Mouse (Mus musculus): ENCODE measurements around the gene Treml1. TPM values are rescaled to one million over a fixed set of nuclear protein-coding genes. Genes with fewer than 3 reads are reported as not detected.

The Treml1 gene
- polyA plus RNA-seq, 1 experiment from 2014 or later = 2.6 TPM

- no peak for ATAC-seq (replicated peaks; ENCODE audit: low FRiP score)
- Histone ChIP-seq H3K27ac (ENCODE audit: low read depth, low read length) (no peak overlapping the region), H3K9me3 (ENCODE audit: control insufficient read depth, low read length) (no peaks in the 10 kb centered on the region), H3K27me3 (ENCODE audit: control insufficient read depth, insufficient read depth, low read length) (no peaks in the 10 kb centered on the region), H3K9ac (ENCODE audit: low read length) (no peak overlapping the region), H3K4me2 (ENCODE audit: low read depth, low read length, severe bottlenecking) (no peak overlapping the region), H3K36me3 (ENCODE audit: control insufficient read depth, insufficient read depth, low read length) (peaks cover 31% of the 10 kb centered on the region), H3K4me1 (replicated peaks; ENCODE audit: control insufficient read depth, insufficient read depth, low read length) (no peaks in the 10 kb centered on the region), H3K4me3 (ENCODE audit: low read depth, low read length) (no peak overlapping the region)
- DNase-seq (ENCODE audit: low spot score) = no peak
- 93% methylated on average over 5 of the region's 5 CpGs for WGBS
Measured at GRCm38 (mm10) chr17:48389442-48389841, 29.7 kb downstream of the Treml1 start.

- no peaks in the 10 kb centered on the region for H3K9me3 ChIP-seq (ENCODE audit: control insufficient read depth, low read length)
- no peak for DNase-seq (ENCODE audit: low spot score)
- no peak overlapping the region for H3K4me2 ChIP-seq (ENCODE audit: low read depth, low read length, severe bottlenecking)
- H3K4me3 ChIP-seq (ENCODE audit: low read depth, low read length) = no peak overlapping the region
- H3K4me1 ChIP-seq (replicated peaks; ENCODE audit: control insufficient read depth, insufficient read depth, low read length) = no peaks in the 10 kb centered on the region
- ATAC-seq (replicated peaks; ENCODE audit: low FRiP score) = no peak
- no peak overlapping the region for H3K9ac ChIP-seq (ENCODE audit: low read length)
- H3K36me3 ChIP-seq (ENCODE audit: control insufficient read depth, insufficient read depth, low read length) = peaks cover 34% of the 10 kb centered on the region
- H3K27me3 ChIP-seq (ENCODE audit: control insufficient read depth, insufficient read depth, low read length) = no peaks in the 10 kb centered on the region
- 93% methylated on average over 5 of the region's 5 CpGs for WGBS
- no peak overlapping the region for H3K27ac ChIP-seq (ENCODE audit: low read depth, low read length)
Measured at GRCm38 (mm10) chr17:48391446-48391845, 31.7 kb downstream of the Treml1 start.

GRCm38 (mm10) chr17:48392616-48393015, 32.9 kb downstream of the Treml1 start:
- ATAC-seq (replicated peaks; ENCODE audit: low FRiP score) (no peak), DNase-seq (ENCODE audit: low spot score) (no peak)
- Histone ChIP-seq H3K9ac (ENCODE audit: low read length) (no peak overlapping the region), H3K9me3 (ENCODE audit: control insufficient read depth, low read length) (no peaks in the 10 kb centered on the region), H3K4me3 (ENCODE audit: low read depth, low read length) (no peak overlapping the region), H3K27ac (ENCODE audit: low read depth, low read length) (no peak overlapping the region), H3K4me1 (replicated peaks; ENCODE audit: control insufficient read depth, insufficient read depth, low read length) (no peaks in the 10 kb centered on the region), H3K36me3 (ENCODE audit: control insufficient read depth, insufficient read depth, low read length) (peaks cover 34% of the 10 kb centered on the region), H3K27me3 (ENCODE audit: control insufficient read depth, insufficient read depth, low read length) (no peaks in the 10 kb centered on the region), H3K4me2 (ENCODE audit: low read depth, low read length, severe bottlenecking) (no peak overlapping the region)
- WGBS = 97% methylated on average over 3 of the region's 3 CpGs

- Histone ChIP-seq H3K4me1 (replicated peaks; ENCODE audit: control insufficient read depth, insufficient read depth, low read length) (no peaks in the 10 kb centered on the region), H3K9me3 (ENCODE audit: control insufficient read depth, low read length) (no peaks in the 10 kb centered on the region), H3K9ac (ENCODE audit: low read length) (no peak overlapping the region), H3K27me3 (ENCODE audit: control insufficient read depth, insufficient read depth, low read length) (no peaks in the 10 kb centered on the region), H3K4me2 (ENCODE audit: low read depth, low read length, severe bottlenecking) (no peak overlapping the region), H3K27ac (ENCODE audit: low read depth, low read length) (no peak overlapping the region), H3K4me3 (ENCODE audit: low read depth, low read length) (no peak overlapping the region), H3K36me3 (ENCODE audit: control insufficient read depth, insufficient read depth, low read length) (no peaks in the 10 kb centered on the region; the same call in 1 of the 2 replicates)
- ATAC-seq (replicated peaks; ENCODE audit: low FRiP score) (no peak), DNase-seq (ENCODE audit: low spot score) (no peak)
- WGBS = 86% methylated on average over 4 of the region's 4 CpGs
Measured at GRCm38 (mm10) chr17:48401710-48402109, 42.0 kb downstream of the Treml1 start.

GRCm38 (mm10) chr17:48402751-48403150, 43.0 kb downstream of the Treml1 start:
- no peaks in the 10 kb centered on the region for H3K9me3 ChIP-seq (ENCODE audit: control insufficient read depth, low read length)
- ATAC-seq (replicated peaks; ENCODE audit: low FRiP score) (no peak), DNase-seq (ENCODE audit: low spot score) (no peak)
- whole genome bisulfite sequencing = 96% methylated on average over 3 of the region's 3 CpGs
- H3K4me3 ChIP-seq (ENCODE audit: low read depth, low read length) = no peak overlapping the region
- H3K4me2 ChIP-seq (ENCODE audit: low read depth, low read length, severe bottlenecking) = no peak overlapping the region
- no peak overlapping the region for H3K9ac ChIP-seq (ENCODE audit: low read length)
- no peak overlapping the region for H3K27ac ChIP-seq (ENCODE audit: low read depth, low read length)
- no peaks in the 10 kb centered on the region for H3K27me3 ChIP-seq (ENCODE audit: control insufficient read depth, insufficient read depth, low read length)
- H3K36me3 ChIP-seq (ENCODE audit: control insufficient read depth, insufficient read depth, low read length) = no peaks in the 10 kb centered on the region; the same call in 1 of the 2 replicates
- peaks cover 2% of the 10 kb centered on the region; the same call in 1 of the 2 replicates for H3K4me1 ChIP-seq (replicated peaks; ENCODE audit: control insufficient read depth, insufficient read depth, low read length)

- Histone ChIP-seq H3K9ac (ENCODE audit: low read length) (no peak overlapping the region), H3K27ac (ENCODE audit: low read depth, low read length) (no peak overlapping the region), H3K36me3 (ENCODE audit: control insufficient read depth, insufficient read depth, low read length) (no peaks in the 10 kb centered on the region; the same call in 1 of the 2 replicates), H3K27me3 (ENCODE audit: control insufficient read depth, insufficient read depth, low read length) (no peaks in the 10 kb centered on the region), H3K4me2 (ENCODE audit: low read depth, low read length, severe bottlenecking) (no peak overlapping the region), H3K9me3 (ENCODE audit: control insufficient read depth, low read length) (no peaks in the 10 kb centered on the region), H3K4me1 (replicated peaks; ENCODE audit: control insufficient read depth, insufficient read depth, low read length) (peaks cover 5% of the 10 kb centered on the region; the same call in 1 of the 2 replicates), H3K4me3 (ENCODE audit: low read depth, low read length) (no peak overlapping the region)
- ATAC-seq (replicated peaks; ENCODE audit: low FRiP score) (no peak), DNase-seq (ENCODE audit: low spot score) (no peak)
- 96% methylated on average over 2 of the region's 2 CpGs for WGBS
Measured at GRCm38 (mm10) chr17:48403848-48404247, 44.1 kb downstream of the Treml1 start.

- Histone ChIP-seq H3K4me2 (ENCODE audit: low read depth, low read length, severe bottlenecking) (no peak overlapping the region), H3K9me3 (ENCODE audit: control insufficient read depth, low read length) (no peaks in the 10 kb centered on the region), H3K9ac (ENCODE audit: low read length) (no peak overlapping the region), H3K4me1 (replicated peaks; ENCODE audit: control insufficient read depth, insufficient read depth, low read length) (peaks cover 5% of the 10 kb centered on the region; the same call in 1 of the 2 replicates), H3K27me3 (ENCODE audit: control insufficient read depth, insufficient read depth, low read length) (no peaks in the 10 kb centered on the region), H3K36me3 (ENCODE audit: control insufficient read depth, insufficient read depth, low read length) (no peaks in the 10 kb centered on the region), H3K27ac (ENCODE audit: low read depth, low read length) (no peak overlapping the region), H3K4me3 (ENCODE audit: low read depth, low read length) (no peak overlapping the region)
- 76% methylated on average over 1 of the region's 1 CpGs for WGBS
- no peak for DNase-seq (ENCODE audit: low spot score)
- ATAC-seq (replicated peaks; ENCODE audit: low FRiP score) = no peak
Measured at GRCm38 (mm10) chr17:48404706-48405105, 45.0 kb downstream of the Treml1 start.

- Histone ChIP-seq H3K27ac (ENCODE audit: low read depth, low read length) (no peak overlapping the region), H3K4me2 (ENCODE audit: low read depth, low read length, severe bottlenecking) (peak overlapping the region; percentile 77; the same call in 1 of the 2 replicates), H3K4me3 (ENCODE audit: low read depth, low read length) (no peak overlapping the region), H3K9me3 (ENCODE audit: control insufficient read depth, low read length) (no peaks in the 10 kb centered on the region), H3K36me3 (ENCODE audit: control insufficient read depth, insufficient read depth, low read length) (no peaks in the 10 kb centered on the region), H3K9ac (ENCODE audit: low read length) (peak overlapping the region; percentile 100; the same call in 1 of the 2 replicates), H3K27me3 (ENCODE audit: control insufficient read depth, insufficient read depth, low read length) (no peaks in the 10 kb centered on the region), H3K4me1 (replicated peaks; ENCODE audit: control insufficient read depth, insufficient read depth, low read length) (peaks cover 5% of the 10 kb centered on the region; the same call in 1 of the 2 replicates)
- no peak for DNase-seq (ENCODE audit: low spot score)
- ATAC-seq (replicated peaks; ENCODE audit: low FRiP score) = no peak
- WGBS = 94% methylated on average over 4 of the region's 4 CpGs
Measured at GRCm38 (mm10) chr17:48407154-48407553, 47.4 kb downstream of the Treml1 start.

GRCm38 (mm10) chr17:48407910-48408525, 48.3 kb downstream of the Treml1 start:
- Histone ChIP-seq H3K4me3 (ENCODE audit: low read depth, low read length) (peak overlapping the region; percentile 84), H3K4me2 (ENCODE audit: low read depth, low read length, severe bottlenecking) (peak overlapping the region; percentile 77), H3K27ac (ENCODE audit: low read depth, low read length) (peak overlapping the region; percentile 100), H3K4me1 (replicated peaks; ENCODE audit: control insufficient read depth, insufficient read depth, low read length) (peaks cover 5% of the 10 kb centered on the region; the same call in 1 of the 2 replicates), H3K36me3 (ENCODE audit: control insufficient read depth, insufficient read depth, low read length) (no peaks in the 10 kb centered on the region), H3K9ac (ENCODE audit: low read length) (peak overlapping the region; percentile 100), H3K27me3 (ENCODE audit: control insufficient read depth, insufficient read depth, low read length) (no peaks in the 10 kb centered on the region), H3K9me3 (ENCODE audit: control insufficient read depth, low read length) (no peaks in the 10 kb centered on the region)
- ATAC-seq (replicated peaks; ENCODE audit: low FRiP score) = no peak
- no peak for DNase-seq (ENCODE audit: low spot score)
- WGBS = 15% methylated on average over 8 of the region's 8 CpGs

All from forebrain, embryonic 11.5 days (tissue).